ENCODE assay signal across 17 mouse cellular contexts in the genomic region with DNA sequence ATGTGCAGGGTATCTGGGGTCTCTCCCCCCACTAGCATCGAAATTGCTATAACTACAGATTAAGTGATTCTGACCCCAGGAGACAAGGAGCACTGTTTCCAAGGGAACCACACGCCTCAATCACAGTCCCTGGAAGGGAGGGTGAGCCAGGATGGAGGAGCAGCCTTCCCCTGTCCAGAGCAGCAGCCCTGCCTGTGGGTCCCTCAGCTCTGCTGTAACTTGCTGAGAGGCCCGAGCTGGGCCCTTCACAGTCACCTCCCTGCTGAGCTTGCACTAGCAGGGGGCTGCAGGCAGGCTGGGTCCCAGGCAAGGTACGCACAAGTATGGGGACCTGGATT.
DNase-seq lines count a peak whose midpoint lies in the region; ATAC-seq and TF ChIP-seq lines count a peak whose summit lies in the region.
"Had no signal": no experiment of that assay in that cellular context is flagged by ENCODE, and none has a peak within 500 bp of the region (broad histone marks: within the 10 kb centered on the region; RNA-seq: fewer than 3 reads in every experiment).

No protein-coding gene starts in this region.

- DNase-seq in kidney, postnatal 0 days (ENCODE audit: low spot score) = peak; percentile 33
- no peak for DNase-seq in kidney, adult 2 months
- DNase-seq in hindbrain, postnatal 0 days (ENCODE audit: low spot score) = peak; percentile 59
- no peak for DNase-seq in liver, postnatal 0 days
- no peak for DNase-seq in testis, postnatal 10 days (ENCODE audit: low spot score)
- no peak for DNase-seq in ovary, postnatal 36 days (ENCODE audit: low spot score)
- DNase-seq: cerebellum, adult 8-10 months; heart, adult 2 months; heart, postnatal 36 days; kidney, adult 8-10 months; right cerebral cortex, postnatal 4 days; thymus, postnatal 4 days had no signal

- H3K4me3 ChIP-seq in kidney, postnatal 0 days (replicated peaks; ENCODE audit: low read depth, low read length) = no peak overlapping the region
- no peak overlapping the region for H3K4me3 ChIP-seq in kidney, adult 2 months (ENCODE audit: insufficient read depth, low read depth, low read length)
- no peak overlapping the region for H3K4me3 ChIP-seq in forebrain, embryonic 12.5 days (replicated peaks)
- H3K4me3 ChIP-seq in hindbrain, postnatal 0 days (ENCODE audit: low read length) = no peak overlapping the region
- H3K4me3 ChIP-seq in neural tube, embryonic 14.5 days (ENCODE audit: low read depth, low read length) = no peak overlapping the region
- H3K4me3 ChIP-seq in liver, postnatal 0 days (ENCODE audit: low read depth, low read length) = no peak overlapping the region
- H3K4me3 ChIP-seq: heart, adult 2 months; layer of hippocampus, adult 2 months had no signal

- no peak for TF ChIP-seq POLR2A in kidney, adult 2 months (IDR thresholded peaks at IDR 0.05; ENCODE audit: low read depth, low read length)

- 0 out of 2 replicates have a peak, but pooled peaks cover 6% of the 10 kb centered on the region for H3K4me1 ChIP-seq in kidney, postnatal 0 days (replicated peaks; ENCODE audit: insufficient read depth, low read length)
- H3K4me1 ChIP-seq in kidney, adult 2 months (ENCODE audit: control insufficient read depth, insufficient read depth, low read length) = no peaks in the 10 kb centered on the region
- peaks cover 36% of the 10 kb centered on the region for H3K4me1 ChIP-seq in forebrain, embryonic 12.5 days
- H3K4me1 ChIP-seq in hindbrain, postnatal 0 days (ENCODE audit: insufficient read depth, low read length) = no peaks in the 10 kb centered on the region
- H3K4me1 ChIP-seq in neural tube, embryonic 14.5 days (ENCODE audit: control insufficient read depth, insufficient read depth, low read length) = peaks cover 23% of the 10 kb centered on the region
- no peaks in the 10 kb centered on the region for H3K4me1 ChIP-seq in liver, postnatal 0 days (ENCODE audit: insufficient read depth)

- WGBS in kidney, postnatal 0 days = 35% methylated on average over 4 of the region's 4 CpGs
- 40% methylated on average over 4 of the region's 4 CpGs for WGBS in kidney, adult 2 months
- WGBS in forebrain, embryonic 12.5 days = 28% methylated on average over 4 of the region's 4 CpGs
- WGBS in hindbrain, postnatal 0 days = 21% methylated on average over 4 of the region's 4 CpGs
- WGBS in neural tube, embryonic 14.5 days = 34% methylated on average over 4 of the region's 4 CpGs
- 73% methylated on average over 4 of the region's 4 CpGs for WGBS in liver, postnatal 0 days (ENCODE audit: insufficient replicate concordance)

- H3K27ac ChIP-seq in kidney, postnatal 0 days = no peak overlapping the region
- no peak overlapping the region for H3K27ac ChIP-seq in kidney, adult 2 months (ENCODE audit: insufficient read depth, low read depth, low read length)
- H3K27ac ChIP-seq in forebrain, embryonic 12.5 days = peak overlapping the region; percentile 82
- no peak overlapping the region for H3K27ac ChIP-seq in hindbrain, postnatal 0 days
- no peak overlapping the region; the same call in 1 of the 2 replicates for H3K27ac ChIP-seq in neural tube, embryonic 14.5 days (ENCODE audit: low read depth, low read length)
- H3K27ac ChIP-seq in liver, postnatal 0 days (ENCODE audit: low read depth) = no peak overlapping the region
- H3K27ac ChIP-seq: heart, adult 2 months; layer of hippocampus, adult 2 months; liver, embryonic 14.5 days; macrophage had no signal

- H3K27me3 ChIP-seq in kidney, postnatal 0 days (ENCODE audit: insufficient read depth, low read length) = no peaks in the 10 kb centered on the region
- H3K27me3 ChIP-seq in kidney, adult 2 months (replicated peaks; ENCODE audit: control insufficient read depth, insufficient read depth, low read length) = no peaks in the 10 kb centered on the region; the same call in 1 of the 2 replicates
- no peaks in the 10 kb centered on the region for H3K27me3 ChIP-seq in forebrain, embryonic 12.5 days
- no peaks in the 10 kb centered on the region for H3K27me3 ChIP-seq in hindbrain, postnatal 0 days (ENCODE audit: insufficient read depth, low read length)
- no peaks in the 10 kb centered on the region for H3K27me3 ChIP-seq in neural tube, embryonic 14.5 days (ENCODE audit: control insufficient read depth, insufficient read depth, low read length)
- H3K27me3 ChIP-seq in liver, postnatal 0 days (ENCODE audit: insufficient read depth, low read length) = no peaks in the 10 kb centered on the region

- TF ChIP-seq CTCF in kidney, postnatal 0 days (IDR thresholded peaks at IDR 0.05; ENCODE audit: low read depth) = no peak
- TF ChIP-seq CTCF in kidney, adult 2 months (conservative IDR thresholded peaks at IDR 0.05; ENCODE audit: insufficient read depth, insufficient read length, low read depth, low read length) = no peak
- TF ChIP-seq CTCF in hindbrain, postnatal 0 days (IDR thresholded peaks at IDR 0.05; ENCODE audit: low read depth) = no peak
- no peak for TF ChIP-seq CTCF in liver, postnatal 0 days (IDR thresholded peaks at IDR 0.05; ENCODE audit: low read depth)

- no peak for TF ChIP-seq EP300 in liver, postnatal 0 days (IDR thresholded peaks at IDR 0.05; ENCODE audit: low read depth)

- H3K4me2 ChIP-seq in kidney, postnatal 0 days (ENCODE audit: low read length) = no peak overlapping the region
- H3K4me2 ChIP-seq in forebrain, embryonic 12.5 days = peak overlapping the region; percentile 29
- no peak overlapping the region for H3K4me2 ChIP-seq in hindbrain, postnatal 0 days (ENCODE audit: low read depth, low read length)
- H3K4me2 ChIP-seq in neural tube, embryonic 14.5 days (ENCODE audit: low read depth, low read length) = peak overlapping the region; percentile 19; the same call in 1 of the 2 replicates
- H3K4me2 ChIP-seq in liver, postnatal 0 days (ENCODE audit: low read depth, low read length) = no peak overlapping the region

- ATAC-seq in kidney, postnatal 0 days (replicated peaks; ENCODE audit: low FRiP score, low read depth) = no peak
- peak; percentile 94 for ATAC-seq in forebrain, embryonic 12.5 days (ENCODE audit: low FRiP score)
- peak; percentile 80; the same call in 1 of the 2 replicates for ATAC-seq in hindbrain, postnatal 0 days
- ATAC-seq in neural tube, embryonic 14.5 days (ENCODE audit: low read depth) = peak; percentile 85; the same call in 1 of the 2 replicates
- ATAC-seq in liver, postnatal 0 days = no peak

- H3K9ac ChIP-seq in kidney, postnatal 0 days (ENCODE audit: low read depth, low read length) = no peak overlapping the region
- no peak overlapping the region for H3K9ac ChIP-seq in forebrain, embryonic 12.5 days
- H3K9ac ChIP-seq in hindbrain, postnatal 0 days (replicated peaks; ENCODE audit: low read length) = no peak overlapping the region
- H3K9ac ChIP-seq in neural tube, embryonic 14.5 days (replicated peaks; ENCODE audit: low read depth, low read length) = no peak overlapping the region
- H3K9ac ChIP-seq in liver, postnatal 0 days (replicated peaks) = no peak overlapping the region
- H3K9ac ChIP-seq: liver, embryonic 14.5 days had no signal

- no peaks in the 10 kb centered on the region for H3K9me3 ChIP-seq in kidney, postnatal 0 days (replicated peaks; ENCODE audit: low read length)
- H3K9me3 ChIP-seq in forebrain, embryonic 12.5 days = no peaks in the 10 kb centered on the region
- no peaks in the 10 kb centered on the region for H3K9me3 ChIP-seq in hindbrain, postnatal 0 days (ENCODE audit: low read length)
- H3K9me3 ChIP-seq in neural tube, embryonic 14.5 days (ENCODE audit: control insufficient read depth, low read length) = no peaks in the 10 kb centered on the region
- no peaks in the 10 kb centered on the region for H3K9me3 ChIP-seq in liver, postnatal 0 days (ENCODE audit: low read length)

- H3K36me3 ChIP-seq in kidney, postnatal 0 days (ENCODE audit: insufficient read depth, low read length) = no peaks in the 10 kb centered on the region
- no peaks in the 10 kb centered on the region for H3K36me3 ChIP-seq in kidney, adult 2 months (ENCODE audit: control insufficient read depth, insufficient read depth, low read length)
- no peaks in the 10 kb centered on the region for H3K36me3 ChIP-seq in forebrain, embryonic 12.5 days (replicated peaks)
- H3K36me3 ChIP-seq in hindbrain, postnatal 0 days (ENCODE audit: insufficient read depth, low read length) = no peaks in the 10 kb centered on the region
- no peaks in the 10 kb centered on the region for H3K36me3 ChIP-seq in neural tube, embryonic 14.5 days (ENCODE audit: control insufficient read depth, insufficient read depth, low read length)
- no peaks in the 10 kb centered on the region for H3K36me3 ChIP-seq in liver, postnatal 0 days (replicated peaks; ENCODE audit: insufficient read depth, low read length)

Comparison
In these comparisons a context has a peak if more than half of its experiments do, and no peak if none do; other contexts are left out.
1. DNase-seq: peak in kidney, postnatal 0 days (single experiment) and hindbrain, postnatal 0 days (single experiment); none in kidney, adult 2 months (single experiment), liver, postnatal 0 days (single experiment), testis, postnatal 10 days (single experiment) and ovary, postnatal 36 days (single experiment).
2. ATAC-seq: peak in forebrain, embryonic 12.5 days (single experiment), hindbrain, postnatal 0 days (single experiment) and neural tube, embryonic 14.5 days (single experiment); none in kidney, postnatal 0 days (single experiment) and liver, postnatal 0 days (single experiment).
3. H3K4me2 ChIP-seq: peak in forebrain, embryonic 12.5 days (single experiment) and neural tube, embryonic 14.5 days (single experiment); none in kidney, postnatal 0 days (single experiment), hindbrain, postnatal 0 days (single experiment) and liver, postnatal 0 days (single experiment).